Mouse (Mus musculus) MEL (cell line): ENCODE data around the gene Wdr82. TPM values are rescaled to one million over a fixed set of nuclear protein-coding genes. Genes with fewer than 3 reads are reported as not detected.

ENCODE experiments used
- DNase-seq: peaks from one replicate; pipeline ENCODE4 v3.0.0; 2011; ENCODE audit warnings: low read depth, low spot score
- H3K27ac ChIP-seq: 2 replicates; pipeline ENCODE4 v1.5.1; 2012; ENCODE audit warnings: low read depth, mild to moderate bottlenecking, control low read depth, low read length, moderate library complexity; ENCODE audit not compliant: control insufficient read depth
- H3K27me3 ChIP-seq, 2 experiments: fragments of 150-350 bp in 1 of 2; sonication (generic) in 1 of 2; 2 replicates each; pipeline ENCODE4 v1.6.1; 2012; ENCODE audit warnings: low read length in 2 of 2, mild to moderate bottlenecking in 2 of 2, improper control_type of control experiment in 1 of 2, moderate library complexity in 1 of 2; ENCODE audit not compliant: insufficient read depth in 2 of 2, control insufficient read depth in 1 of 2
- H3K36me3 ChIP-seq, 2 experiments: 2 replicates each; pipeline ENCODE4 v1.6.1; 2012 to 2014; ENCODE audit warnings: low read length in 2 of 2, improper control_type of control experiment in 1 of 2, inconsistent platforms in 1 of 2, mild to moderate bottlenecking in 1 of 2; ENCODE audit not compliant: insufficient read depth in 2 of 2, control insufficient read depth in 1 of 2
- H3K4me1 ChIP-seq, 2 experiments: fragments of 150-350 bp in 1 of 2; sonication (generic) in 1 of 2; 2 replicates each; pipeline ENCODE4 v1.6.1; 2012; ENCODE audit warnings: low read length in 2 of 2, improper control_type of control experiment in 1 of 2, mild to moderate bottlenecking in 1 of 2; ENCODE audit not compliant: insufficient read depth in 2 of 2, control insufficient read depth in 1 of 2
- H3K4me3 ChIP-seq, 2 experiments: fragments of 150-350 bp in 1 of 2; sonication (generic) in 1 of 2; 2 replicates each; pipeline ENCODE4 v1.5.1; 2012; ENCODE audit warnings: low read depth in 2 of 2, low read length in 2 of 2, mild to moderate bottlenecking in 2 of 2, moderate library complexity in 2 of 2, control low read depth in 1 of 2, improper control_type of control experiment in 1 of 2; ENCODE audit not compliant: control insufficient read depth in 1 of 2, insufficient read depth in 1 of 2
- H3K79me2 ChIP-seq: 2 replicates; pipeline ENCODE4 v1.6.1; 2012; ENCODE audit warnings: mild to moderate bottlenecking, low read length, moderate library complexity; ENCODE audit not compliant: control insufficient read depth, poor library complexity, insufficient read depth
- H3K9ac ChIP-seq: 2 replicates; pipeline ENCODE4 v1.6.1; 2012; ENCODE audit warnings: low read depth, mild to moderate bottlenecking, control low read depth, low read length, moderate library complexity; ENCODE audit not compliant: control insufficient read depth, poor library complexity, severe bottlenecking
- H3K9me3 ChIP-seq: fragments of 150-350 bp; sonication (generic); replicated peaks from 2 replicates; pipeline ENCODE4 v1.6.1; 2012; ENCODE audit warnings: mild to moderate bottlenecking, low read length, improper control_type of control experiment, moderate library complexity; ENCODE audit not compliant: insufficient read depth
- CHD2 ChIP-seq: IDR thresholded peaks from 2 replicates; pipeline ENCODE4 v1.6.1; 2011; ENCODE audit warnings: low read length, improper control_type of control experiment
- CTCF ChIP-seq, 3 experiments: IDR thresholded peaks in 2 of 3; conservative IDR thresholded peaks in 1 of 3; 2 replicates each; pipeline ENCODE4 v1.5.1; 2011 to 2012; ENCODE audit warnings: low read length in 3 of 3, low read depth in 2 of 3, mild to moderate bottlenecking in 2 of 3, improper control_type of control experiment in 1 of 3, inconsistent platforms in 1 of 3, mixed read lengths in 1 of 3, moderate library complexity in 1 of 3; ENCODE audit not compliant: control insufficient read depth in 1 of 3, insufficient read depth in 1 of 3, poor library complexity in 1 of 3, severe bottlenecking in 1 of 3
- E2F4 ChIP-seq: IDR thresholded peaks from 2 replicates; pipeline ENCODE4 v1.6.1; 2011; ENCODE audit warnings: low read depth, low read length, improper control_type of control experiment, borderline replicate concordance
- ELF1 ChIP-seq: IDR thresholded peaks from 2 replicates; pipeline ENCODE4 v1.6.1; 2014; ENCODE audit warnings: low read depth, mild to moderate bottlenecking, inconsistent platforms, low read length, improper control_type of control experiment, moderate library complexity
- EP300 ChIP-seq, 2 experiments: IDR thresholded peaks; 2 replicates each; pipeline ENCODE4 v1.6.1; 2011; ENCODE audit warnings: improper control_type of control experiment in 2 of 2, low read length in 2 of 2, low read depth in 1 of 2, mild to moderate bottlenecking in 1 of 2
- ETS1 ChIP-seq: IDR thresholded peaks from 2 replicates; pipeline ENCODE4 v1.6.1; 2012; ENCODE audit warnings: low read depth, mild to moderate bottlenecking, inconsistent platforms, low read length, improper control_type of control experiment, moderate library complexity
- GATA1 ChIP-seq: IDR thresholded peaks from 2 replicates; pipeline ENCODE4 v1.6.1; 2011; ENCODE audit warnings: low read depth, low read length, improper control_type of control experiment
- JUND ChIP-seq: IDR thresholded peaks from 2 replicates; pipeline ENCODE4 v1.6.1; 2011; ENCODE audit warnings: low read depth, mild to moderate bottlenecking, improper control_type of control experiment, low read length
- NELFE ChIP-seq: IDR thresholded peaks from 2 replicates; pipeline ENCODE4 v1.6.1; 2011; ENCODE audit warnings: low read depth, low read length, improper control_type of control experiment
- NRF1 ChIP-seq: IDR thresholded peaks from 2 replicates; pipeline ENCODE4 v1.6.1; 2014; ENCODE audit warnings: low read depth, mild to moderate bottlenecking, inconsistent platforms, low read length, improper control_type of control experiment, moderate library complexity; ENCODE audit not compliant: poor library complexity, insufficient read depth, severe bottlenecking
- POLR2AphosphoS5 ChIP-seq: IDR thresholded peaks from 2 replicates; pipeline ENCODE4 v1.6.1; 2012; ENCODE audit warnings: low read depth, borderline replicate concordance, mild to moderate bottlenecking, inconsistent platforms, low read length, moderate library complexity, mixed read lengths
- RAD21 ChIP-seq: IDR thresholded peaks from 2 replicates; pipeline ENCODE4 v1.6.1; 2011; ENCODE audit warnings: mild to moderate bottlenecking, low read depth, low read length, improper control_type of control experiment
- SIN3A ChIP-seq: IDR thresholded peaks from 2 replicates; pipeline ENCODE4 v1.6.1; 2012; ENCODE audit warnings: low read length, improper control_type of control experiment, inconsistent platforms
- UBTF ChIP-seq: IDR thresholded peaks from 2 replicates; pipeline ENCODE4 v1.6.1; 2012; ENCODE audit warnings: low read depth, mild to moderate bottlenecking, inconsistent platforms, low read length, improper control_type of control experiment, moderate library complexity, borderline replicate concordance; ENCODE audit not compliant: insufficient read depth
- USF2 ChIP-seq, 2 experiments: IDR thresholded peaks; 2 replicates each; pipeline ENCODE4 v1.6.1; 2011 to 2012; ENCODE audit warnings: improper control_type of control experiment in 2 of 2, low read length in 2 of 2, borderline replicate concordance in 1 of 2, inconsistent platforms in 1 of 2, low read depth in 1 of 2, mild to moderate bottlenecking in 1 of 2; ENCODE audit not compliant: insufficient read depth in 1 of 2
- ZKSCAN1 ChIP-seq: IDR thresholded peaks from 2 replicates; pipeline ENCODE4 v1.6.1; 2012; ENCODE audit warnings: low read depth, mild to moderate bottlenecking, inconsistent platforms, low read length, improper control_type of control experiment, moderate library complexity
- polyA plus RNA-seq, 2 experiments: library from polyadenylated mRNA; stranded (reverse) in 1 of 2; unstranded in 1 of 2; fragments of >175 nt in 1 of 2; fragments of >200 nt in 1 of 2; gene quantifications; 2 replicates each; pipeline versions ENCODE4 v1.2.1 to v1.2.4; 2012; ENCODE audit warnings: low replicate concordance in 2 of 2, low read depth in 1 of 2; ENCODE audit not compliant: insufficient read length in 2 of 2, insufficient read depth in 1 of 2, missing spikeins in 1 of 2
- total RNA-seq: library from RNA; depleted of rRNA; stranded (reverse); fragments of 300-350 nt; gene quantifications from 2 replicates; pipeline ENCODE4 v1.2.3, GENCODE M21; 2012

Gene Wdr82
- total and polyA plus RNA-seq, 3 experiments, result 41.7 to 108 (median 72.2) TPM

GRCm38 (mm10) chr9:106182146-106182545 lies 11.4 kb downstream of the Wdr82 start:
- Histone ChIP-seq H3K27ac (no peak overlapping the region), H3K9ac (no peak overlapping the region), H3K27me3 (no peaks in the 10 kb centered on the region), H3K9me3 (no peaks in the 10 kb centered on the region), H3K36me3 (peaks cover 0 to 60% of the 10 kb centered on the region in 2 experiments; a peak in 2 of 4 replicates), H3K79me2 (peaks cover 10% of the 10 kb centered on the region), H3K4me3 (no peak overlapping the region), H3K4me1 (no peaks in the 10 kb centered on the region)
- no peak for DNase-seq
- no peak for TF ChIP-seq CTCF (IDR thresholded peaks at IDR 0.05 in 2 of 3, conservative IDR thresholded peaks at IDR 0.05 in 1 of 3; ENCODE audit: control insufficient read depth in 1 of 3, insufficient read depth in 1 of 3, low read depth in 2 of 3, low read length in 3 of 3, poor library complexity in 1 of 3, severe bottlenecking in 1 of 3)
- no peak for TF ChIP-seq POLR2AphosphoS5
- no peak for TF ChIP-seq E2F4
- no peak for TF ChIP-seq NRF1
- no peak for TF ChIP-seq GATA1
- no peak for TF ChIP-seq ETS1
- TF ChIP-seq ELF1, result no peak
- no peak for TF ChIP-seq CHD2
- TF ChIP-seq ZKSCAN1, result no peak

GRCm38 (mm10) chr9:106183996-106184395 lies 13.3 kb downstream of the Wdr82 start:
- Histone ChIP-seq H3K4me1 (no peaks in the 10 kb centered on the region), H3K9me3 (no peaks in the 10 kb centered on the region), H3K36me3 (peaks cover 0 to 65% of the 10 kb centered on the region in 2 experiments; a peak in 2 of 4 replicates), H3K4me3 (no peak overlapping the region), H3K79me2 (peaks cover 3% of the 10 kb centered on the region; the same call in 1 of the 2 replicates), H3K9ac (no peak overlapping the region), H3K27me3 (no peaks in the 10 kb centered on the region), H3K27ac (no peak overlapping the region)
- TF ChIP-seq NELFE, result no peak
- no peak for TF ChIP-seq RAD21
- TF ChIP-seq USF2 (IDR thresholded peaks at IDR 0.05; ENCODE audit: borderline replicate concordance in 1 of 2, insufficient read depth in 1 of 2, low read depth in 1 of 2, low read length in 2 of 2), result no peak
- no peak for TF ChIP-seq JUND
- TF ChIP-seq UBTF, result no peak
- TF ChIP-seq SIN3A, result no peak
- TF ChIP-seq EP300 (IDR thresholded peaks at IDR 0.05; ENCODE audit: low read depth in 1 of 2, low read length in 2 of 2), result no peak
- DNase-seq, result no peak
